Mouse (Mus musculus) kidney, adult 18-20 months (tissue): ENCODE measurements around the gene Mxra8.

Experiments
- DNase-seq: peaks from one replicate; pipeline ENCODE4 v3.0.0; 2021

Mxra8 gene

DNA sequence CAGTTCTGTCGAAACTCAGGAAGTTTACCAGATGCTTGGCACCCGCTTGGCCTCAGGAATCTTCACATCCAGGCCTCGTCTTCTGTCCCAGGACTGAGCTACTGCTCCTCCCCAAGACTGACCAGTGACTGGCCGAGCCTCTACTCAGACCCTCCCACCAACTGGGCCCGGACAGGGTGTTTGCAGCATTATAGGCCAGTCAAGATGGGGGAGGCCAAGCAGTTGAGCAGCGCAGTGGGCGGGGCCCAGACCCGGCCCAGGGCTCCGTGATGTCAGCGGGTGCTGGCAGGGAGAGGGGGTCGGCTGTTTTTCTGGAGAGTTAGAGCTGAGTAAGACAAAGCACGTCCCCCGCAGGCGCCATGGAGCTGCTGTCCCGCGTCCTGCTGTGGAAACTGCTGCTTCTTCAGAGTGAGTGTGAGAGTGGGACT, at the start of gene Mxra8:
TSS of gene Mxra8 (plus strand) at position 198 of the 428 bp plus-strand sequence.
- DNase-seq = peak; percentile 72

DNA sequence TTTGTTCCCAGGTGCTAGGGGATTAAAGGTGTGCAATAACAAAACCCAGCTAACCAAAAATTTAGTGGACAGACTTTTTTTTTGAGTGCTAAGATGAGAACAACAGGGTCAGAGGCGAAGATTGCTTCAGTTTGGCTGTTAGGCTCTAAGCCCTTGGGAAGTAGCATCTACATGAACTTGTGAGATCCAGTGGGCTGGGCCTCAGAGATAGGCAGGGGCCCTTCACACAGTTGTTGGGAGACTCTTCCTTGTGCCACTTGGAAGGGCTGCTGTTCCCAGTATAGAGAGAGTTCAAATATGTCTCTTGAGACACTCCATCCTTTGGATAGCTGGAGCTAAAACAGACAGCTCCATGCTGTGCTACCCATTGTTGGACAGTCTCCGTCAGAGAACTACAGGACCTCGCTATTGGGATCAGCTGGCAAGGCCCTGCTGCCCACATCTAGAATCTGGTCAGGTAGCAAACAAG, 49.4 kb upstream of the Mxra8 start, which contains the start of gene Ankrd65:
TSS of gene Ankrd65 (plus strand) at position 419 of the 469 bp plus-strand sequence.
- DNase-seq = no peak

- peak; percentile 38 for DNase-seq
Measured at GRCm38 (mm10) chr4:155790650-155791161, 48.8 kb upstream of the Mxra8 start.

GRCm38 (mm10) chr4:155791240-155791933, 48.1 kb upstream of the Mxra8 start:
- peak; percentile 44 for DNase-seq

- DNase-seq = no peak
Measured at GRCm38 (mm10) chr4:155793730-155794129, 45.8 kb upstream of the Mxra8 start.

DNA sequence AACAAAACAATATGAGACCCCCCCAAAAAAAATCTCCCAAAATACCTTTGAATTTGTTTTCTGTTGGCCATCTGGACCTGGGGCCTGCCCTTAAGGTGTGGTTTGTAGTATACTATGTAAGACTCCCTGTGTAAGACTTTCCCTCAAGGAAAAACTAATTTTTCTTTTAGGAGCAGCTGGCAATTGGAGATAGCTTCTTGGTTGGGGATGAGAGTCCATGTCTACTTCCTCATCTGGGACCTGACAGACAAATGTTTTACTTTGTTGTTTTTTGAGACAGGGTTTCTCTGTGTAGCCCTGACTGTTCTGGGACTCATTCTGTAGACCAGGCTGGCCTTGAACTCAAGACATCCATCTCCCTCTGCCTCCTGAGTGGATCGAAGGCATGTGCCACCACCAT, 37.4 kb upstream of the Mxra8 start:
- DNase-seq = no peak

- DNase-seq = no peak
Measured at GRCm38 (mm10) chr4:155802741-155803339, 36.6 kb upstream of the Mxra8 start, which contains the start of gene Mrpl20. Mrpl20 (plus strand) TSS chr4:155802878.

- peak; percentile 96 for DNase-seq
Measured at GRCm38 (mm10) chr4:155803340-155804041, 36.0 kb upstream of the Mxra8 start.

DNA sequence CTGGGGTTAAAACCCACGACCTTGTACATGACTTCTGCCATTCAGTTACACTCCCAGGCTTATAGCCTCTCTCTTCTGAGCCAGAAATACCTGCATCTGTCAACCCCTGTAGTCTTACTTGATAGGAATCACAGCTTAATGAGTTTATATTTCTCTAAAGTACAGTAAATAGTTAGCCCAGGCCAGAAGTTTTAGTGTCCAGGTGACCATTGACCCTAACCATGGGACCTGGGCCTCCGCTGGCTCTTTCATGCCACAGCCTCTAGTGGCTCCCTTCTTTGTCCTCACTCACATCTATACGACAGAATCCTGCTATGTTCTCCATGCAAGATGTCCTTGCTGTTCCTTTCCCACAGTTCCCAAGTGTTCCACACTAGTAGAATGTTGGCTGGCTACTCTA, 31.6 kb upstream of the Mxra8 start:
- DNase-seq = no peak

GRCm38 (mm10) chr4:155811929-155812664, 27.4 kb upstream of the Mxra8 start, which contains the start of gene Ccnl2:
Ccnl2 (plus strand) TSS chr4:155812489.
- peak; percentile 93 for DNase-seq

DNA sequence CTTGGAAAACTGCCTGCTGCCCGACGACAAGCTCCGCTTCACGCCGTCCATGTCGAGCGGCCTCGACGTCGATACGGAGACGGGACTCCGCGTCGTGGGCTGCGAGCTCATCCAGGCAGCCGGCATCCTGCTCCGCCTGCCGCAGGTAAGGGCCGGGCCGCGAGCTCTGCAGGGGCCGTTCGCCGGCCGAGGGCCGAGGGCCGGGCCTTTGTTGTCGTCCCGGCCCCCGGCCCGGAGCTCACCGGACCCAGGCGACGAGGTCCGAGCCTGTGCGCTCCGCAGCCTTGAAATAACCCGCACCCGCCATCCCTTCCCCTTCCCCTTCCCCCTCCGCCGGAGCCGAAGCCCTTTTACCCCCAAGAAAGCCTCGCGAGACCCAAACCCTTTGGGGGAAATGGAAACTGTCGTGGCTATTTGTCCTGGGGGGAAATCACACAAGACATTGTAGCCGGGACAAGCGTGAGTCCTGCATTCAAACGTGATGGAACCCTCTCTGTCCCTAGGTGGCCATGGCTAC, 26.8 kb upstream of the Mxra8 start:
- DNase-seq = peak; percentile 28

GRCm38 (mm10) chr4:155817533-155817932, 21.9 kb upstream of the Mxra8 start:
- no peak for DNase-seq

DNA sequence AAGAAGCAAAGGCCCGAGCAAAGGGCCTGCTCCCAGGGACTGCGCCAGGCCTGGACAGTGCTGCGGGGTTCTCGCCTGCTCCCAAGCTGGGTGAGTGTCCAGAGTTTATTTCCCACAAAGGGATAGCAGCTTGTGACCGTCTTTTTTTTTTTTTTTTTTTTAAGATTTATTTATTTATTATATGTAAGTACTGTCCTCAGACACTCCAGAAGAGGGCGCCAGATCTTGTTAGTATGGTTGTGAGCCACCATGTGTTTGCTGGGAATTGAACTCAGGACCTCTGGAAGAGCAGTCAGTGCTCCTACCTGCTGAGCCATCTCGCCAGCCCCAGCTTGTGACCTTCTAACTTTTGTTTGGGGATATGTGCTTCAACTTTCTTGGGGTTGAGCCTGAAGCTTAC, 18.5 kb upstream of the Mxra8 start:
- DNase-seq = no peak

- DNase-seq = no peak
Measured at GRCm38 (mm10) chr4:155823443-155823842, 16.0 kb upstream of the Mxra8 start.

GRCm38 (mm10) chr4:155829866-155830265, 9.6 kb upstream of the Mxra8 start:
- no peak for DNase-seq

- no peak for DNase-seq
Measured at GRCm38 (mm10) chr4:155830596-155830995, 8.9 kb upstream of the Mxra8 start.

DNA sequence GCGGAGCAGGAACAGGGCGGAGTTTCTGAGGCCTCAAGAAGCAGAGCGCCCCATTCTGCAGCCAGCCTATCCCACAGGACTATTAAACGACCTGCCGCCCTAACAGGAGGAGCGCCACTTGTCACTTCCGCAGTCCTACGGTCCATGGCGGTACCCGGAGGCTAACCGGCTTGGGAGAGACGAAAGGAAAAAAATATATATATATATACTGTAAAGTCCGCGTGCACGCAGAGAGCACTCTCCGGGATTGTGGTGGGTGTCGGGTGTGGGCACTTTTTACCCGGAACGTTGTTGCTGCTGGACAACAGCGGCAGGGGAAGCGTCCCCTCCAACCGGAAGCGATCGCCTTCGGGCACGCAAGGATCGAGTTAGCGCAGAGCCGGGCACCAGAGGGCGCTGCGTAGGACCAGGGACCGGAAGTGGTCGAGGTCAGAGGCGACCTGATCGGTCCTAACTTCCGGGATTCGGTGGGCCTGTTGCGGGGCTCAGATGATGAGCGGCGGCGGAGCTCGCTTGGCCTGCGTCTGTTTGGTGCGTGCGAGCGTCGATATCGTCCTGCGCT, 8.2 kb upstream of the Mxra8 start, which contains the start of gene Aurkaip1:
TSS of gene Aurkaip1 (plus strand) at position 68 of the 562 bp plus-strand sequence.
- DNase-seq = peak; percentile 96

- no peak for DNase-seq
Measured at GRCm38 (mm10) chr4:155831831-155832230, 7.6 kb upstream of the Mxra8 start.

- DNase-seq = no peak
Measured at GRCm38 (mm10) chr4:155832321-155832720, 7.2 kb upstream of the Mxra8 start.

GRCm38 (mm10) chr4:155833234-155833633, 6.2 kb upstream of the Mxra8 start:
- no peak for DNase-seq

DNA sequence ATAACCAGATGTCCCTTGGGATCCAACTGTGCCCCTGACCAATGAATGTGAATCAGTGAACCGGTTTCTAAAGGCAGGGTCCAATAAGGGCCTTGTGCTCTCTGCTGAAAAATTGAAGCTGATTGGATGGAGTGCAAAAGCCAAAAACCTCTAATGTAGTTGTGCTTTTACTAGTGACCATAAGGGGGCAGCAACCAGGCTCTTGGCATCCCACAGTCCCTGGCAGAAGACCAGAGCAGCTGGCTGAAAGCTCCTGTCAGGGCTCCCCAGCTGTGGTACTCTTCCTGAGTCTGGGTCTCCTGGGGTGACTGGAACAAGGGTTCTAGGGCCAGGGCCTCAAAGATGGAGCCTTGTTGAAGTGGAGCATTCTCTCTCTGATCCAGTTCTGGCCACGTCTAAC, 5.6 kb upstream of the Mxra8 start:
- DNase-seq = peak; percentile 84
